Mouse (Mus musculus) ES-Bruce4 (cell line): ENCODE data around the gene Cracr2b. TPM values are rescaled to one million over a fixed set of nuclear protein-coding genes. Genes with fewer than 3 reads are reported as not detected.
A peak's percentile ranks its signal among the peaks of the same experiment; 100 is the strongest.

Experiments used
- H3K27ac ChIP-seq: 2 replicates; pipeline ENCODE4 v1.5.1; 2012; ENCODE audit warnings: low read length, inconsistent platforms; ENCODE audit not compliant: insufficient read depth
- H3K27me3 ChIP-seq: 2 replicates; pipeline ENCODE4 v1.6.1; 2012; ENCODE audit warnings: mild to moderate bottlenecking, low read length, inconsistent platforms; ENCODE audit not compliant: control insufficient read depth, poor library complexity, insufficient read depth, severe bottlenecking
- H3K36me3 ChIP-seq: 2 replicates; pipeline ENCODE4 v1.6.1; 2012; ENCODE audit warnings: inconsistent platforms, mild to moderate bottlenecking, low read length, moderate library complexity; ENCODE audit not compliant: control insufficient read depth, poor library complexity, insufficient read depth, severe bottlenecking
- H3K4me1 ChIP-seq: one replicate; pipeline ENCODE4 v1.8.1; 2011; ENCODE audit warnings: low read length; ENCODE audit not compliant: control insufficient read depth, insufficient read depth
- H3K4me3 ChIP-seq: 2 replicates; pipeline ENCODE4 v1.5.1; 2011; ENCODE audit warnings: low read depth, mild to moderate bottlenecking, low read length
- H3K9ac ChIP-seq: 2 replicates; pipeline ENCODE4 v1.6.1; 2012; ENCODE audit warnings: low read depth, mild to moderate bottlenecking, inconsistent platforms; ENCODE audit not compliant: poor library complexity, severe bottlenecking
- H3K9me3 ChIP-seq: replicated peaks from 2 replicates; pipeline ENCODE4 v1.6.1; 2012; ENCODE audit warnings: mild to moderate bottlenecking, low read length, inconsistent platforms; ENCODE audit not compliant: control insufficient read depth, poor library complexity, insufficient read depth, severe bottlenecking
- CTCF ChIP-seq: IDR thresholded peaks from one replicate; pipeline ENCODE4 v1.8.1; 2011; ENCODE audit warnings: low read depth, low read length
- EP300 ChIP-seq: IDR thresholded peaks from 2 replicates; pipeline ENCODE4 v1.6.1; 2011; ENCODE audit warnings: low read depth, low read length; ENCODE audit not compliant: insufficient read depth
- POLR2A ChIP-seq: IDR thresholded peaks from one replicate; pipeline ENCODE4 v1.8.1; 2011; ENCODE audit warnings: low read length; ENCODE audit not compliant: insufficient read depth
- polyA plus RNA-seq: library from polyadenylated mRNA; stranded (reverse); fragments of >200 nt; gene quantifications from 2 replicates; pipeline ENCODE4 v1.2.4, GENCODE M21; 2011; ENCODE audit warnings: low read depth; ENCODE audit not compliant: missing spikeins, insufficient read depth, insufficient read length

Cracr2b gene
- polyA plus RNA-seq, 1 experiment = 13.5 TPM

GRCm38 (mm10) chr7:141466045-141466394, 5.1 kb downstream of the Cracr2b start:
- TF ChIP-seq CTCF (no peak), POLR2A (no peak), EP300 (no peak)
- peaks cover 5% of the 10 kb centered on the region for H3K4me1 ChIP-seq
- no peak overlapping the region for H3K27ac ChIP-seq
- H3K9ac ChIP-seq = no peak overlapping the region
- H3K4me3 ChIP-seq = no peak overlapping the region
- no peaks in the 10 kb centered on the region for H3K27me3 ChIP-seq
- peaks cover 7% of the 10 kb centered on the region for H3K36me3 ChIP-seq
- no peaks in the 10 kb centered on the region for H3K9me3 ChIP-seq

DNA sequence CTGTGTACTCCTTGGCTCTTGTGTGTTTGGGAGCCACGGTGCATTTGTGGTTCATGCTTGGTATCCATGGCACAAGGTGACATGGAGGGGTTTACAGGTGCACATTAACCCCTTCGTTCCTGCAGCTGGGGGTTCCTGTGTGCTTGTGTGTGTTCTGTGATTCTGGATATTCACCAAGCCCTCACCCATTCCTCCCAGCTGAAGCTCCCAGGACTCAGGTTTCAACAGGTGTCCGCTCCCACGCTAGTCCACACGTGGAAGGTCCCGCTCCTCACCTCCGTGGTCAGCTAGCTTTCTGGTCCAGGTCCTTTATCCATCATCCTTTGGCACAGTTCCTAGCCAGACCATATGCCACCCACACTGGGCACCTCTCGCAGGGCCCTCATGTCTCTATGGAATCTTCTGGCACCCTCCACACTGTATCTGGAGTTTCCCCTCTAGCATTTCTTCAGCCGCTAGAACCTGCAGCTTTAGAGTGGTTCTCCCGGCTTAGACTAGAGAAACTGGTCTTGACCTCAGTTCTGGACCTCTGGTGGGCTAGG, 5.8 kb downstream of the Cracr2b start:
- Histone ChIP-seq H3K9me3 (no peaks in the 10 kb centered on the region), H3K36me3 (peaks cover 12% of the 10 kb centered on the region), H3K4me3 (peak overlapping the region; percentile 56), H3K27me3 (no peaks in the 10 kb centered on the region), H3K4me1 (peaks cover 5% of the 10 kb centered on the region), H3K9ac (peak overlapping the region; percentile 77), H3K27ac (peak overlapping the region; percentile 30; the same call in 1 of the 2 replicates)
- TF ChIP-seq POLR2A (no peak), CTCF (no peak), EP300 (no peak)

- Histone ChIP-seq H3K36me3 (peaks cover 18% of the 10 kb centered on the region), H3K9me3 (no peaks in the 10 kb centered on the region), H3K27me3 (no peaks in the 10 kb centered on the region), H3K9ac (peak within 1 kb of the TSS; percentile 77), H3K4me1 (peaks cover 5% of the 10 kb centered on the region), H3K4me3 (peak within 1 kb of the TSS; percentile 88), H3K27ac (peak within 1 kb of the TSS; percentile 68)
- no peak for TF ChIP-seq CTCF
- peak; percentile 41 for TF ChIP-seq POLR2A
Measured at GRCm38 (mm10) chr7:141467230-141468030, 6.5 kb downstream of the Cracr2b start, which contains the start of gene Cd151. Cd151 (plus strand) TSS chr7:141467392.

GRCm38 (mm10) chr7:141468164-141468521, 7.2 kb downstream of the Cracr2b start:
- Histone ChIP-seq H3K9ac (peak overlapping the region; percentile 77), H3K4me3 (peak overlapping the region; percentile 88), H3K27ac (peak overlapping the region; percentile 68), H3K36me3 (peaks cover 22% of the 10 kb centered on the region), H3K4me1 (peaks cover 5% of the 10 kb centered on the region), H3K27me3 (no peaks in the 10 kb centered on the region), H3K9me3 (no peaks in the 10 kb centered on the region)
- TF ChIP-seq POLR2A (no peak), CTCF (no peak)

GRCm38 (mm10) chr7:141468522-141469211, 7.8 kb downstream of the Cracr2b start:
- H3K36me3 ChIP-seq = peaks cover 22% of the 10 kb centered on the region
- H3K27me3 ChIP-seq = no peaks in the 10 kb centered on the region
- TF ChIP-seq CTCF = peak; percentile 53
- TF ChIP-seq POLR2A = peak; percentile 47
- TF ChIP-seq EP300 = no peak
- peak overlapping the region; percentile 88 for H3K4me3 ChIP-seq
- peak overlapping the region; percentile 77 for H3K9ac ChIP-seq
- H3K4me1 ChIP-seq = peaks cover 5% of the 10 kb centered on the region
- no peaks in the 10 kb centered on the region for H3K9me3 ChIP-seq
- H3K27ac ChIP-seq = peak overlapping the region; percentile 68

DNA sequence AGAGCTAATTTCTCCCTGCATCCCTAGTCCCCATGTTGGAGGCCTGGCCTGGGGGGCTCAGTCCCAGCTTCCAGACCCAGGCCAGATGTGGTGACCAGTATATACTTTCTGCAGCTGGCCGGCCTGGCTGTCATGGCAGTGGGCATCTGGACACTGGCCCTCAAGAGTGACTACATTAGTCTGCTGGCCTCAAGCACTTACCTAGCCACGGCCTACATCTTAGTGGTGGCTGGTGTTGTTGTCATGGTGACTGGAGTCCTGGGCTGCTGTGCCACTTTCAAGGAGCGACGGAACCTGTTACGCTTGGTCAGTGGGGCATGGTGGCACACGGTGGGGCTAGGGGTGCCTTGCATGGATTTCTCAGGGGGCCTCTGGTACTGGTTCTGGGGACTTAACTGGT, 8.5 kb downstream of the Cracr2b start:
- peak overlapping the region; percentile 77 for H3K9ac ChIP-seq
- H3K27me3 ChIP-seq = no peaks in the 10 kb centered on the region
- TF ChIP-seq CTCF = no peak
- TF ChIP-seq POLR2A = no peak
- no peak for TF ChIP-seq EP300
- H3K4me1 ChIP-seq = peaks cover 5% of the 10 kb centered on the region
- H3K27ac ChIP-seq = peak overlapping the region; percentile 29
- no peaks in the 10 kb centered on the region for H3K9me3 ChIP-seq
- H3K4me3 ChIP-seq = peak overlapping the region; percentile 88
- peaks cover 22% of the 10 kb centered on the region for H3K36me3 ChIP-seq
